Mouse (Mus musculus): ENCODE results near the gene Cartpt. TPM values are rescaled to one million over a fixed set of nuclear protein-coding genes. Genes with fewer than 3 reads are reported as not detected.

Cartpt gene
- 74.7 and 117 TPM in 2 replicates for polyA plus RNA-seq (2015; fragmentation: Nextera tagmentation; extraction: Ambion mirVana)

GRCm38 (mm10) chr13:99900965-99901364 is at the start of gene Cartpt:
Gene Cartpt (minus strand): TSS chr13:99901091.

Other genes with a start within 250 kb of the Cartpt start
- gene Mccc2, start 114.5 kb upstream of the Cartpt start, polyA plus RNA-seq (2015; fragmentation: Nextera tagmentation; extraction: Ambion mirVana): 24.8 and 38.8 TPM in 2 replicates
- 11.0 and 15.8 TPM in 2 replicates for gene Bdp1, start 203.0 kb upstream of the Cartpt start, polyA plus RNA-seq (2015; fragmentation: Nextera tagmentation; extraction: Ambion mirVana)
- 133 and 194 TPM in 2 replicates for gene Serf1, start 206.9 kb upstream of the Cartpt start, polyA plus RNA-seq (2015; fragmentation: Nextera tagmentation; extraction: Ambion mirVana)
- gene Smn1, start 223.8 kb upstream of the Cartpt start, polyA plus RNA-seq (2015; fragmentation: Nextera tagmentation; extraction: Ambion mirVana): 30.2 and 37.2 TPM in 2 replicates